Mouse (Mus musculus) erythroblast, embryonic 14.5 days (primary cell): ENCODE measurements around the gene 1700030K09Rik. TPM values are rescaled to one million over a fixed set of nuclear protein-coding genes. Genes with fewer than 3 reads are reported as not detected.

ENCODE experiments used
- H3K27me3 ChIP-seq: 2 replicates; pipeline ENCODE4 v1.6.1; 2012; ENCODE audit warnings: inconsistent platforms; ENCODE audit not compliant: control insufficient read depth
- H3K36me3 ChIP-seq: 2 replicates; pipeline ENCODE4 v1.6.1; 2012; ENCODE audit warnings: mild to moderate bottlenecking, inconsistent platforms; ENCODE audit not compliant: control insufficient read depth
- H3K4me1 ChIP-seq: 2 replicates; pipeline ENCODE4 v1.6.1; 2012; ENCODE audit warnings: inconsistent platforms; ENCODE audit not compliant: control insufficient read depth
- H3K4me3 ChIP-seq: replicated peaks from 2 replicates; pipeline ENCODE3; 2012; ENCODE audit warnings: moderate library complexity, mild to moderate bottlenecking, inconsistent platforms
- H3K9me3 ChIP-seq: 2 replicates; pipeline ENCODE4 v1.6.1; 2012; ENCODE audit warnings: low read length, inconsistent platforms, mixed read lengths; ENCODE audit not compliant: control insufficient read depth
- GATA1 ChIP-seq: IDR thresholded peaks from 2 replicates; pipeline ENCODE4 v1.6.1; 2012; ENCODE audit warnings: low read length, inconsistent platforms, mixed read lengths
- TAL1 ChIP-seq: IDR thresholded peaks from 3 replicates; pipeline ENCODE4 v1.6.1; 2012; ENCODE audit warnings: low read length, inconsistent platforms, mixed read lengths
- polyA plus RNA-seq: library from polyadenylated mRNA; stranded (reverse); fragments of >175 nt; gene quantifications from 2 replicates; pipeline ENCODE4 v1.2.3, GENCODE M21; 2012

The 1700030K09Rik gene
- polyA plus RNA-seq, 1 experiment: 0.08 TPM

- TF ChIP-seq TAL1 (no peak), GATA1 (no peak)
- Histone ChIP-seq H3K4me1 (peaks cover 37% of the 10 kb centered on the region), H3K4me3 (no peak overlapping the region), H3K36me3 (peaks cover 80% of the 10 kb centered on the region), H3K27me3 (no peaks in the 10 kb centered on the region), H3K9me3 (no peaks in the 10 kb centered on the region)
Observed at GRCm38 (mm10) chr8:72497911-72498310, 54.2 kb downstream of the 1700030K09Rik start.

GRCm38 (mm10) chr8:72498527-72498926 is 54.8 kb downstream of the 1700030K09Rik start:
- H3K27me3 ChIP-seq: no peaks in the 10 kb centered on the region
- TF ChIP-seq TAL1 (no peak), GATA1 (no peak)
- H3K9me3 ChIP-seq: no peaks in the 10 kb centered on the region
- H3K4me3 ChIP-seq: no peak overlapping the region
- H3K4me1 ChIP-seq: peaks cover 31% of the 10 kb centered on the region
- H3K36me3 ChIP-seq: peaks cover 80% of the 10 kb centered on the region

DNA sequence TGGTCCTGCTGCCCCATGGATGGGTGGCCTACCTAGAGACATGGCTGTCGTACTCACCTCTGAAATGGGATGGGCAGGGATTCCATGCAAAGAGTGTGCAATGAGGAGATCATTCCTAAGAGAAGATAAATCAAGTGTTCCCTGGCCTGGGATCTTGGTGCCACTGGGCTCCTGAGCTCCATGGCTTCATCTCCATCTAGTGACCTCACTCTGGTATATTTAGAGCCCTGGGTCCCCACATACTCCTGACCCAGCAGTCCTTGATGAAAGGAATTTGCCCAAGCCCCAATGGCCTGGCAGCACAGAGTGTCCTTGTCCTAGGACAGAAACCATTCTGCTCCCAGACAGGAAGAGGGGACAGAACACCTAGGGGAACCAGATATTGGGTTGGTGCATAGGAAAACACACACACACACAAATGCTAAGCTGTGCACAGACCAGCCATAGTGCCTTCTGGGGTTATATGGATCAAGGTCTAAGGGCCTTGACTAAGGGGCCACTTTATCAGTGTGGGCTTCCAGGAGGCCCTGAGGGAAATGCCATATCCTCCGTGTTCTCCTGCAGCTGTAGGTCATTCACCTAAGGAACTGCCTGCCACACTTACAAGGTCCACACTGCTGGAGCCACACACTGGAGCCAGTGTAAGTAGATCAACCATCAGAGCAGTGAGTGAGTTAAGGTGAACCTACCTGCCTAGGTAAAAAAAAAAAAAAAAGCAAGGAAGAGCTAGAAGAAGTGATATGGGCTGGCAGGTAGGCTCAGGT is 56.0 kb downstream of the 1700030K09Rik start:
- peaks cover 82% of the 10 kb centered on the region for H3K36me3 ChIP-seq
- peaks cover 34% of the 10 kb centered on the region for H3K4me1 ChIP-seq

DNA sequence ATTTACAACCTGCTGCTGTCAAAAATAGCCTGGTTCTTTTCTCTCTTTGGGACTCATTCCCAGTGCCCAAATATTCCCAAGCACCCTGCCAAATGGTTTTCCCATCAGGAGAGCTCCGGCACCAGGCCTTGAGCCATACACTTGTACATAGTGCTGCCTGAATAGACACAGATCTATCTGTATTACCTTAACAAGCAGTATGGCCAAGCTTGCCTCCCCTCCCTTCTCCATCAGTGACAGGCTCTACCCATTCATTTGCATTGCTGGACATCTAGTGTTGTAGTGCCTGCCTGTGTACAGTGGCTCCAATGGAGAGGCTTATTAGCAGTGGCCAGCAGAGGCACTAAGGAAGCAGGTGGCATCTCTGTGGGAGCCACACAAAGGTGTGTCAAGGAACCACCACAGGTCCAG is 56.8 kb downstream of the 1700030K09Rik start:
- Histone ChIP-seq H3K27me3 (no peaks in the 10 kb centered on the region), H3K4me1 (peaks cover 33% of the 10 kb centered on the region), H3K9me3 (no peaks in the 10 kb centered on the region), H3K36me3 (peaks cover 77% of the 10 kb centered on the region), H3K4me3 (no peak overlapping the region)
- TF ChIP-seq GATA1 (no peak), TAL1 (no peak)

More for the DNA sequence above, 56.0 kb downstream of the 1700030K09Rik start:
- no peak for TF ChIP-seq GATA1
- TF ChIP-seq TAL1: no peak
- no peak overlapping the region for H3K4me3 ChIP-seq
- H3K9me3 ChIP-seq: no peaks in the 10 kb centered on the region
- no peaks in the 10 kb centered on the region for H3K27me3 ChIP-seq

GRCm38 (mm10) chr8:72504137-72504536 is 60.5 kb downstream of the 1700030K09Rik start:
- Histone ChIP-seq H3K4me1 (peaks cover 44% of the 10 kb centered on the region), H3K4me3 (no peak overlapping the region), H3K9me3 (no peaks in the 10 kb centered on the region), H3K27me3 (no peaks in the 10 kb centered on the region), H3K36me3 (peaks cover 41% of the 10 kb centered on the region)
- TF ChIP-seq TAL1 (no peak), GATA1 (no peak)

DNA sequence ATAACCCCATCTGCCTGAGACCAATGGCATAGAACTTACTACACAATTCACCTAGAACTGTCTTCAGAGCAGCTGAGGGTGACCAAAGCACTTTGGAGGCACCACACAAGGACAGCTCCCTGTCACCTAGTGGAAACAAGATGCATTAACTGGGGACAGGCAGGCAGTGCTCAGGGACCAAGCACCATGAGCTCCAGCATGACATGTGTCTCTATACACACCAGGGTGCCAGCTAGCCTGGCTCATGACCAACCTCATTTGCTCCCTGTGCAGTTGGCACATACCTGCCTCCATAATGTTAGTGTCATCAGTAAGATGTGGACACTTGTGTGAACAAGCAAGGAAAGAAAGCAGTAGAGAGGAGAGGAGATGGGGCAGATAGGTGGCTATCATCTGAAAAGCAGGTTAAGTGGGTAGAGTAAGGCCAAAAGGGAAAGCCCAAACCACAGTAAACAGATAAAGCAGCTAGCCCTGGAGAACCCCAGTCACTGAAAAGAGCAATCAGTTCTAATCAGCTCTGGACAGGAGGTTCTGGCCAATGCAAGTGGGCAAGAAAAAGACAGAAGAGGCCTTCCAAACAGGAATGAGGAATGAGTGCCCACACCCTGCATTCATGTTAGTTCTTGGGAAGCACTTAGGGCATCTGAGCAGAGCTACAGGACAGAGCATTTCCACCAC is 61.1 kb downstream of the 1700030K09Rik start:
- Histone ChIP-seq H3K4me3 (no peak overlapping the region), H3K36me3 (peaks cover 40% of the 10 kb centered on the region), H3K27me3 (no peaks in the 10 kb centered on the region), H3K9me3 (no peaks in the 10 kb centered on the region), H3K4me1 (peaks cover 43% of the 10 kb centered on the region)
- TF ChIP-seq GATA1: no peak

- H3K4me3 ChIP-seq: no peak overlapping the region
- peaks cover 34% of the 10 kb centered on the region for H3K4me1 ChIP-seq
- H3K9me3 ChIP-seq: no peaks in the 10 kb centered on the region
- no peaks in the 10 kb centered on the region for H3K27me3 ChIP-seq
- peaks cover 22% of the 10 kb centered on the region for H3K36me3 ChIP-seq
- TF ChIP-seq GATA1 (no peak), TAL1 (no peak)
Observed at GRCm38 (mm10) chr8:72507505-72507904, 63.8 kb downstream of the 1700030K09Rik start.

Other genes starting within 250 kb of the 1700030K09Rik start
- gene Cib3, start 231.0 kb upstream of the 1700030K09Rik start, polyA plus RNA-seq: not detected in 2 replicates
- not detected in 2 replicates for gene Gm11034, start 230.2 kb upstream of the 1700030K09Rik start, polyA plus RNA-seq
- 7.4 and 8.4 TPM in 2 replicates for gene Fam32a, start 224.2 kb upstream of the 1700030K09Rik start, polyA plus RNA-seq
- 15.3 and 18.4 TPM in 2 replicates for gene Ap1m1, start 203.9 kb upstream of the 1700030K09Rik start, polyA plus RNA-seq
- gene Gm10282, start 138.6 kb upstream of the 1700030K09Rik start, polyA plus RNA-seq: 5.6 and 6.0 TPM in 2 replicates
- 1.4 TPM in 2 replicates for gene Klf2, start 124.8 kb upstream of the 1700030K09Rik start, polyA plus RNA-seq
- gene Eps15l1, start 22.4 kb upstream of the 1700030K09Rik start, polyA plus RNA-seq: 3.2 and 4.0 TPM in 2 replicates
- not detected in 2 replicates for gene Calr3, start within 50 bp of the 1700030K09Rik start, polyA plus RNA-seq
- 13.3 and 16.8 TPM in 2 replicates for gene Cherp, start 31.3 kb downstream of the 1700030K09Rik start, polyA plus RNA-seq
- 0.29 and 0.33 TPM in 2 replicates for gene Slc35e1, start 48.7 kb downstream of the 1700030K09Rik start, polyA plus RNA-seq
- 3.0 and 3.1 TPM in 2 replicates for gene Med26, start 104.4 kb downstream of the 1700030K09Rik start, polyA plus RNA-seq
- gene Smim7, start 127.2 kb downstream of the 1700030K09Rik start, polyA plus RNA-seq: 0.66 and 0.97 TPM in 2 replicates
- gene Tmem38a, start 128.2 kb downstream of the 1700030K09Rik start, polyA plus RNA-seq: 0.06 and 0.14 TPM in 2 replicates
- gene Nwd1, start 202.8 kb downstream of the 1700030K09Rik start, polyA plus RNA-seq: under 0.01 TPM in 1 of 2 replicates, not detected in the other